Mouse (Mus musculus): ENCODE data around the gene Rab8a. TPM values are rescaled to one million over a fixed set of nuclear protein-coding genes. Genes with fewer than 3 reads are reported as not detected.
"Not testable (repeated sequence)": the region's sequence is repeated elsewhere in the genome, so short reads cannot be mapped to it uniquely, and the experiment has no call there.

Gene Rab8a
- 85.6 and 86.7 TPM in 2 replicates for polyA plus RNA-seq (2014; fragmentation: Nextera tagmentation; extraction: Ambion mirVana)

DNA sequence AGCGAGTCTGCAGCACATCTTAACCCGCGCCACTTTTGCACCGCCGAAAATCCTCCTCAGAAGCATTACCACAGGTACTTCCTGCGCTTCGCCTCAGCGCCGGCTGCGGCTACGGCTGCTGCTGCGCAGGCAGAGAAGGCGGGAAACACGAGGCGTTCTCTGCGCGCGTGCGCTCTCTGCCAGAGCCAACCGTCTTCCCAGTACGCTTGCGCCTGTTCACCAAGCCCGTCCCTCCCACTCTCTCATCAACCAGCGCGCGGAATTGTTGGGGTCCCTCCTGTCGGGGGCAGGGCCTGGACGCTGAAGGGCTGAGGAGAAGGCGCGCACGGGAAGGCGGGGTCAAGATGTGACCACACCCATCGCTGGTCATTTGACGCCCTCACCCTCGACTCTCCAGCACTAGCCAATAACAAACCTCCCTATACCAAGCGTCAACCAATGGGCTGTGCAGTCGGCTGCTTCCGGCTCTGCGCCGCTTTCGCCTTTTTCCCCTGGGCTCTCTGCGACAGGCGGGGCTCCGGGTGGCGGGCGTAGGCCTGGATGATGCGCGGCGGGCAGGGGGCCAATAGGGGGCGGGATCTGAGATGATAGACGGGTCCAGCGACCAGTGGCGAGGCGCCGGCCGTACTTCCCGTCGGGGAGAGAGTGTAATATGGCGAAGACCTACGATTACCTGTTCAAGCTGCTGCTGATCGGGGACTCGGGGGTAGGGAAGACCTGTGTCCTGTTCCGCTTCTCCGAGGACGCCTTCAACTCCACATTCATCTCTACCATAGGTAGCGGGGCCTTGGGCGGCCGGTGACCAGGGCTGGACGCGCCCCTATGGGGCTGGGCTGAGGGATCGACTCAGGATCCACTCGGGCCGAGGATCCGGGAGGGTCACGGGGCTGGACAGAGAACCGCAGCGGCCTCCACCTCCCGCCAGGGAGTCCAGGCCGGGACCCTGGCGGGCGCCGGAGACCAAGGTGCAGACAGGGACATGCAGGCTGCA, at the start of gene Rab8a:
TSS of gene Rab8a (plus strand) at position 494 of the 991 bp plus-strand sequence.
- under 1% methylated on average over 81 of the region's 82 CpGs for WGBS
- H3K9ac ChIP-seq (ENCODE audit: low read length): peak within 1 kb of the TSS; percentile 96
- H3K4me3 ChIP-seq (ENCODE audit: low read depth, low read length): peak within 1 kb of the TSS; percentile 95
- peak; percentile 100 for DNase-seq (ENCODE audit: low spot score)
- ATAC-seq: peak; percentile 99
- H3K36me3 ChIP-seq (ENCODE audit: control insufficient read depth, insufficient read depth, low read length): peaks cover 14% of the 10 kb centered on the region; the same call in 1 of the 2 replicates
- peak within 1 kb of the TSS; percentile 72 for H3K27ac ChIP-seq (ENCODE audit: low read depth, low read length)
- H3K27me3 ChIP-seq (replicated peaks; ENCODE audit: control insufficient read depth, insufficient read depth, low read length): no peaks in the 10 kb centered on the region
- H3K4me1 ChIP-seq (ENCODE audit: control insufficient read depth, insufficient read depth, low read length): peaks cover 12% of the 10 kb centered on the region; the same call in 1 of the 2 replicates
- H3K4me2 ChIP-seq (ENCODE audit: low read length): peak within 1 kb of the TSS; percentile 88
- no peaks in the 10 kb centered on the region for H3K9me3 ChIP-seq (replicated peaks; ENCODE audit: control insufficient read depth, low read length)

GRCm38 (mm10) chr8:72112486-72112885, 48.5 kb upstream of the Rab8a start:
- ATAC-seq (no peak), DNase-seq (ENCODE audit: low spot score) (no peak)
- Histone ChIP-seq H3K36me3 (ENCODE audit: control insufficient read depth, insufficient read depth, low read length) (no peaks in the 10 kb centered on the region), H3K4me3 (ENCODE audit: low read depth, low read length) (no peak overlapping the region), H3K4me2 (ENCODE audit: low read length) (no peak overlapping the region), H3K27ac (ENCODE audit: low read depth, low read length) (no peak overlapping the region), H3K9me3 (replicated peaks; ENCODE audit: control insufficient read depth, low read length) (no peaks in the 10 kb centered on the region), H3K27me3 (replicated peaks; ENCODE audit: control insufficient read depth, insufficient read depth, low read length) (no peaks in the 10 kb centered on the region), H3K9ac (ENCODE audit: low read length) (no peak overlapping the region), H3K4me1 (ENCODE audit: control insufficient read depth, insufficient read depth, low read length) (no peaks in the 10 kb centered on the region)
- 73% methylated on average over 3 of the region's 3 CpGs for WGBS

- H3K9ac ChIP-seq (ENCODE audit: low read length): no peak overlapping the region
- no peak overlapping the region for H3K4me2 ChIP-seq (ENCODE audit: low read length)
- no peaks in the 10 kb centered on the region for H3K4me1 ChIP-seq (ENCODE audit: control insufficient read depth, insufficient read depth, low read length)
- 93% methylated on average over 2 of the region's 2 CpGs for WGBS
- ATAC-seq (no peak), DNase-seq (ENCODE audit: low spot score) (no peak)
- H3K4me3 ChIP-seq (ENCODE audit: low read depth, low read length): no peak overlapping the region
- H3K36me3 ChIP-seq (ENCODE audit: control insufficient read depth, insufficient read depth, low read length): no peaks in the 10 kb centered on the region
- H3K27me3 ChIP-seq (replicated peaks; ENCODE audit: control insufficient read depth, insufficient read depth, low read length): no peaks in the 10 kb centered on the region
- H3K27ac ChIP-seq (ENCODE audit: low read depth, low read length): no peak overlapping the region
- H3K9me3 ChIP-seq (replicated peaks; ENCODE audit: control insufficient read depth, low read length): no peaks in the 10 kb centered on the region
These were observed 45.8 kb upstream of the Rab8a start for GRCm38 (mm10) chr8:72115202-72115601.

- ATAC-seq (no peak), DNase-seq (ENCODE audit: low spot score) (no peak)
- H3K9ac ChIP-seq (ENCODE audit: low read length): no peak overlapping the region
- no peak overlapping the region for H3K4me2 ChIP-seq (ENCODE audit: low read length)
- no peaks in the 10 kb centered on the region for H3K9me3 ChIP-seq (replicated peaks; ENCODE audit: control insufficient read depth, low read length)
- WGBS: 55% methylated on average over 4 of the region's 4 CpGs
- H3K27ac ChIP-seq (ENCODE audit: low read depth, low read length): no peak overlapping the region
- H3K4me3 ChIP-seq (ENCODE audit: low read depth, low read length): no peak overlapping the region
- no peaks in the 10 kb centered on the region for H3K27me3 ChIP-seq (replicated peaks; ENCODE audit: control insufficient read depth, insufficient read depth, low read length)
- H3K4me1 ChIP-seq (ENCODE audit: control insufficient read depth, insufficient read depth, low read length): no peaks in the 10 kb centered on the region
- H3K36me3 ChIP-seq (ENCODE audit: control insufficient read depth, insufficient read depth, low read length): no peaks in the 10 kb centered on the region
These were observed 42.4 kb upstream of the Rab8a start for GRCm38 (mm10) chr8:72118616-72119015.

DNA sequence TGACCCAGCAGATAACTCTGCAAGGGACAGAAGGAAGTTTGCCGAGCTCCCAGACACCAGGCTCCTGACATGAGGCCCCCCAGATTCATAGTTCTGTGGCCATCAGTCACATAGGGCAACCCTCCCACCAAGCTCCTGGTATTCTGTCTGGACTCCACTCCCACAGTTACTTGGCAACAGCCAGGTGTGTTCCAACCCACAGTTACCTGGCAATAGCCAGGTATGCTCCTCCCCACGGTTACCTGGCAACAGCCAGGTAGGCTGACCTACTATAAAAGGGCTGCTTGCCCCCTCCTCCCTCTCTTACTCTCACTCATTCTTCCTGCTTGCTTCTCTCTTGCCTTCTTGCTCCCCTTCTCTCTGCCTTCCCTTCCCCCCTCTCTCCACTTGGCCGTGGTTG, 39.5 kb upstream of the Rab8a start:
- not testable (repeated sequence) for H3K9ac ChIP-seq (ENCODE audit: low read length); H3K27me3 ChIP-seq (replicated peaks; ENCODE audit: control insufficient read depth, insufficient read depth, low read length); H3K4me1 ChIP-seq (ENCODE audit: control insufficient read depth, insufficient read depth, low read length); H3K4me2 ChIP-seq (ENCODE audit: low read length); H3K36me3 ChIP-seq (ENCODE audit: control insufficient read depth, insufficient read depth, low read length); DNase-seq (ENCODE audit: low spot score); H3K9me3 ChIP-seq (replicated peaks; ENCODE audit: control insufficient read depth, low read length); ATAC-seq; H3K27ac ChIP-seq (ENCODE audit: low read depth, low read length); H3K4me3 ChIP-seq (ENCODE audit: low read depth, low read length)
- WGBS: 68% methylated on average over 3 of the region's 3 CpGs

DNA sequence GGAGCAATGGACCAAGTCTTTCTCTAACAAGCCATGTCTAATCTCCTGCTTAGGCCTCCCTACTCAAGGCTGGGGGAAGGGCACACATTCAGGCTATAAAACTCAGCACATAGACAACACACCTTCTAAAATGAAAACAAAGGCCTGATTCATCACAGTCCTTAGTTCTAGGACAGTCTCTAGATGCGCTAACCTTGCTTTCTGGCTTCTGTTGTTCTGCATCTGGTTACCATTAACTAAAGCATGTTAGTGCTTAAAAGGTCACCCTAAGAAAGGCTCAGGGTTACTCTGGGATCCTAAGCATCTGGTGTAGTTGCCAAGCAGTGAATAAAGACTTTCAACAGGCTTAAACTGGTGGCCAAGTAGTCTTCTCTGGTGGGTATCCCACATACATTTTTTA, 39.0 kb upstream of the Rab8a start:
- no peak overlapping the region for H3K9ac ChIP-seq (ENCODE audit: low read length)
- 83% methylated on average over 1 of the region's 1 CpGs for WGBS
- no peaks in the 10 kb centered on the region for H3K4me1 ChIP-seq (ENCODE audit: control insufficient read depth, insufficient read depth, low read length)
- no peak overlapping the region for H3K4me3 ChIP-seq (ENCODE audit: low read depth, low read length)
- no peak for ATAC-seq
- H3K36me3 ChIP-seq (ENCODE audit: control insufficient read depth, insufficient read depth, low read length): no peaks in the 10 kb centered on the region
- no peaks in the 10 kb centered on the region for H3K27me3 ChIP-seq (replicated peaks; ENCODE audit: control insufficient read depth, insufficient read depth, low read length)
- no peak for DNase-seq (ENCODE audit: low spot score)
- H3K27ac ChIP-seq (ENCODE audit: low read depth, low read length): no peak overlapping the region
- H3K4me2 ChIP-seq (ENCODE audit: low read length): no peak overlapping the region
- H3K9me3 ChIP-seq (replicated peaks; ENCODE audit: control insufficient read depth, low read length): no peaks in the 10 kb centered on the region

DNA sequence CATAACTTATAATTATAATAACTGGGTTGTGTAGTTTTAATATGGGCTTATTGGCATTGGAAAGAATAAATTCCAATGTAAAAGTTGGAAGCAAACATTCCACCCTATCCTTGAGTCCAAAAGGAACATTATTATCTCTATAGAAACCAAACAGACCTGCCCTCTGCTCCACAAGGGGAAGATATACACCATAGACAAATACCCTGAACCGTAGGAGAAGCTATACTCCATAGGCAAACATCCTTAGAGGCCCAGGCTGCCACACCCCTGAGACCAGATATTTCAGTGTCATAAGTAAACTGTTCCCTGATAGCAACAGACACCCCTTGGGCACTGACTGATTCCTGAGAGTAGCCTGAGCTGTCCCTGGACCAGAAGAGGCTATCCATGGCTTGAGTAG, 33.2 kb upstream of the Rab8a start:
- H3K4me1 ChIP-seq (ENCODE audit: control insufficient read depth, insufficient read depth, low read length): no peaks in the 10 kb centered on the region
- H3K27ac ChIP-seq (ENCODE audit: low read depth, low read length): no peak overlapping the region
- no peak overlapping the region for H3K9ac ChIP-seq (ENCODE audit: low read length)
- no peak for DNase-seq (ENCODE audit: low spot score)
- 85% methylated on average over 1 of the region's 1 CpGs for WGBS
- no peak overlapping the region for H3K4me3 ChIP-seq (ENCODE audit: low read depth, low read length)
- H3K36me3 ChIP-seq (ENCODE audit: control insufficient read depth, insufficient read depth, low read length): no peaks in the 10 kb centered on the region
- H3K27me3 ChIP-seq (replicated peaks; ENCODE audit: control insufficient read depth, insufficient read depth, low read length): no peaks in the 10 kb centered on the region
- H3K9me3 ChIP-seq (replicated peaks; ENCODE audit: control insufficient read depth, low read length): no peaks in the 10 kb centered on the region
- no peak for ATAC-seq
- no peak overlapping the region for H3K4me2 ChIP-seq (ENCODE audit: low read length)

DNA sequence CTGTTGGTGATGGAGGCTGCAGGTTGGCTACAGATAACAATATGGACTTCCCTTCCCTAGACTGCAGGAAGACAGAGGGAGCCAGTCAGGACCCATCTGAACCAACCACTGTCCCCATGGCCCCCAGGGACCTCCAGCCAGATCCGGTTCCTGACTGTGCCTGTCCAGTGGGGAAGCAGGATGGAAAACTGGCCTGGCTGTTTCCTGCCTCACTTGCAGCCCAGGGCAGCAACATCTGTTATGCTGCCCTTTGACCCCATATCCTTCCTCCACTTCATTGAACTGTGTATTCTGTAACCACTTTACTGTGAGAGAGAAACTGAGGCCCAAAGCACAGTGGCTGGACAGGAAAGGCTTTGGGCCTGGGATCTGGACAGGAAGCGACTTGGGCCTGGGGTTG, 29.7 kb upstream of the Rab8a start:
- H3K36me3 ChIP-seq (ENCODE audit: control insufficient read depth, insufficient read depth, low read length): no peaks in the 10 kb centered on the region
- no peak overlapping the region for H3K4me3 ChIP-seq (ENCODE audit: low read depth, low read length)
- WGBS: 89% methylated on average over 2 of the region's 2 CpGs
- H3K4me1 ChIP-seq (ENCODE audit: control insufficient read depth, insufficient read depth, low read length): peaks cover 3% of the 10 kb centered on the region; the same call in 1 of the 2 replicates
- no peak overlapping the region for H3K4me2 ChIP-seq (ENCODE audit: low read length)
- no peak for ATAC-seq
- H3K27me3 ChIP-seq (replicated peaks; ENCODE audit: control insufficient read depth, insufficient read depth, low read length): no peaks in the 10 kb centered on the region
- DNase-seq (ENCODE audit: low spot score): no peak
- H3K27ac ChIP-seq (ENCODE audit: low read depth, low read length): no peak overlapping the region
- H3K9me3 ChIP-seq (replicated peaks; ENCODE audit: control insufficient read depth, low read length): no peaks in the 10 kb centered on the region
- no peak overlapping the region for H3K9ac ChIP-seq (ENCODE audit: low read length)

- no peaks in the 10 kb centered on the region for H3K27me3 ChIP-seq (replicated peaks; ENCODE audit: control insufficient read depth, insufficient read depth, low read length)
- no peak overlapping the region for H3K9ac ChIP-seq (ENCODE audit: low read length)
- H3K27ac ChIP-seq (ENCODE audit: low read depth, low read length): no peak overlapping the region
- ATAC-seq (no peak), DNase-seq (ENCODE audit: low spot score) (no peak)
- no peaks in the 10 kb centered on the region for H3K9me3 ChIP-seq (replicated peaks; ENCODE audit: control insufficient read depth, low read length)
- no peaks in the 10 kb centered on the region for H3K36me3 ChIP-seq (ENCODE audit: control insufficient read depth, insufficient read depth, low read length)
- H3K4me2 ChIP-seq (ENCODE audit: low read length): no peak overlapping the region
- WGBS: 89% methylated on average over 2 of the region's 2 CpGs
- H3K4me3 ChIP-seq (ENCODE audit: low read depth, low read length): no peak overlapping the region
- H3K4me1 ChIP-seq (ENCODE audit: control insufficient read depth, insufficient read depth, low read length): peaks cover 9% of the 10 kb centered on the region
These were observed 29.1 kb upstream of the Rab8a start for GRCm38 (mm10) chr8:72131901-72132300.

Measured in forebrain, embryonic 14.5 days (tissue).